Mouse (Mus musculus): ENCODE measurements at regions not wholly inside any gene's neighbourhood (a gene's known extent, or its start where the extent isn't known, plus 50 kb on each side); places are given as distances from the start of the nearest gene placed in this dataset.
A peak's percentile ranks its signal among the peaks of the same experiment; 100 is the strongest.

DNA sequence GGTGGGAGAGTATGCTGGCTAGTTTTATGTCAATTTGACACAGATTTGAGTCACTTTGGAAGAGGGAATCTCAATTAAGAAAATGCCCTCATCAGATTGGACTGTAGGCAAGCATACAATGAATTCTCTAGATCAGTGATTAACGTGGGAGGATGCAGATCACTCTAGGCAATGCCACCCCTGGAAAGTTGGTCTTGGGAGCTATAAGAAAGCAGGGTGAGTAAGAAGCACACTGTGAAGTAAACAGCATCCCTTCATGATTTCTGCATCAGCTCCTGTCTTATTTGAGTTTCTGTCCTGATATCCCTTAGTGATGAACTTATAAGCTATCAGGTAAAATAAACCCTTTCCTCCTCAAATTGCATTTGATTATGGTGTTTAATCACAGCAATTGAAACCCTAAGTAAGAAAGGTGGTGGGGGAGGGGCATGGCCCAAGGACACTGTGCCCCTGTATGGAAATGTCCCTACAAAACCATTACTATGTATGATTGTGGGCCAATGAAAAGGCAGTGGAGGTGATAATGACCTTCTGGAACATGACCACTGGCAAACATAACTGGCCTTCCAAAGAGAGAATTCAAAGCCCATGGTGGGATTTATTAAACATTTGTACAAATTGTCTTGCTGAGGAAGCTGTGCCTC lies 640.3 kb upstream of the Vstm2b start:
- no peak for DNase-seq (ENCODE audit: low read depth, low spot score)

DNA sequence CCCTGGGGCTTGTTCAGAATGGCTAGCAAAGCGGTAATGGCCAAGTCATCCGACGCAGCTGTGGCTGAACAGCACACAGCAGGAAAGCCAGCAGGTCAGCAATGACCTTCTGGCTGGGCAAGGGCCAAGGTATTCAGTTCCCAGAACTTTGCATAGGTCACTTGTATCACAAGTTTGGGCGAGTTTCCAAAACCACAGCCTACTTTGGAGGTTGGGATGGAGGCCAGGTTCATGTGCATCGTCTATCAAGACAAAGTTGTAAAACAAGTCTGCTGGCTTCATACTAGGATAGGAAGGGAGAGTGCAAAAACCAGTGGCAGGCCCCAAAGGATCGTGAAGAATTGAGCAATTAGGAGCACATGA lies 639.8 kb upstream of the Vstm2b start:
- DNase-seq (ENCODE audit: low read depth, low spot score) = peak; percentile 95

DNA sequence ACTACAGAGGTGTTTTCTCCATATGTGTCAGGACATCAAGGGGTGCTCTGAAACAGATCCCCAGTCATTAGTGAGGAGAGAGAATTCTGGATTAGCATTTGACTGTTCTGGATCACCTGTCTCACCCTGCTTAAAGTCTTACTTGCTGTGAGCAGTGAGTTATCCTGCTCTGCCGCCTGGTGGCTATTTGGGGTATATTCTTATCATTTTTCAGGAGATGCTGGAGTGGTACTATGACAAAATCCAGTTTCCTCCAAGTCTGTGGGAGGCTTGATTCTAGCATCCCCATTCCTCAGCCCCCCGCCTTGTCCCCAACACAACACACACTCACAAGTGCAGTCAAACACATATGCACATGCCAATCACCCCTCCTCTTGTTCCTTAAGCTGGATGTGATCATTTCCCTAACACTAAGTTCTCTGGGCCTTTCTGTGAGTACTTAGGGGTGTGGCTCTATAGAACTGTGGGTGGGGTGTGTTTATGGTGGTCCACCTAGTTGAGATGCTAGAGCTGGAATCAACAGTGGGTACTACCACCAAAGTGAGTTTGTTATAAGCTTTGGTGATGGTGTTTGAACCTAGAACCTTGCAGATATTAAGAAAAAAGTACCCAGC lies 624.6 kb upstream of the Vstm2b start:
- DNase-seq (ENCODE audit: low read depth, low spot score) = peak; percentile 40

DNA sequence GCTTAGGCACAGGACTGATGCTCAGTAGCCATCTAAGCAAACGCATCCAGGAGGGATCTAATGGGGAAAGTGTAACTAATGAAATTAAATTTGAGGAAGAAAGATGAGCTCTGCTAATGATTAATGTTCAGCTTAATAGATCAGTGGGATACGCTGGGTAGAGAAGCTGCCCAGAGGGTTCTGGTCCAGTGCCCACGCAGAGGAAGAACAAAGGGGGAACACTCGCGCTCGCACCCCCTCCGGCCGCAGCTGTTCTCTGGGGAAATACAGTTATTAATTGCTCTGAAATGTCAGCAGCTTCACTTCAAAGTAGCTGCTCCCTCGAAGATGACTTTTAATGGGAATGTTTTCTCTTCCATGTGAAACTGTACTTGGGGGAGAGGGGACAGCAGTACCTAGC lies 623.0 kb upstream of the Vstm2b start:
- no peak for DNase-seq (ENCODE audit: low read depth, low spot score)

DNA sequence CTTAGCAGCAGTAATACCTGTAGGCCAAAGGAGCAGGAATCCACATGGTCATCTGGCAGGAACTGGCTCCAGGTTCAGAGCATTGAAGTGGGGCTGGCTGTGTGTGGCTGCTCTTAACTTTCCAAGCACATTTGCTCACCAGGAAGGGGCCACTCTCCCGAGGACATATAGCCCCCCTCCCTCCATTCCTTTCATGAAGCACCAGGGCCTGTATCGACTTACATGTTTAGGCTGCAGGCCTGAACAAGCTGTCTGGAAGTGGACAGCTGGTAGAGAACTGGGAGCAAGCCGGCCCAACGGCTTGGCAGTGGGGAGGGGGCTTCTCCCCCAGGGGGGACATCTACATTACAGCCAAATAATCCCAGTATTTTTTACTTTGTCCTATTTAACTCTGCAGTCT lies 622.5 kb upstream of the Vstm2b start:
- no peak for DNase-seq (ENCODE audit: low read depth, low spot score)

DNA sequence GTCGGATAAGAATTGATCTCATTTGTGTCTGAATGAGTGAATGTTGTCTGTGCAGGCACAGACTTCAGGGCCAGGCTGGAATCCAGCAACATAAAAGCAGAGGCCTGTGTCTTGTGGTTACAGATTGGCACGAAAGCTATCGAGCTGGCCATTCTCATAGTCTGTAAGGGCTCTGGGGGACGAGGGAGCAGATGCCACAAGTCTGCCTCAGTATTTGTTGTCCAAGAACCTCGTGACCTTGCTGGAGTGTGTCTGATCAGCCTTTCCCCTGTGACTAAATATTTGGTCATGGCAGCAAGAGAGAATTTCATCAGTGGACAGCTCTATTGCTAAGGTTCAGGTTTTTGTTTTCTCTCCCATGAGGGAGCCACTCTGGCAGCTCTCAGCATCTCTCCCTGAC lies 622.0 kb upstream of the Vstm2b start:
- peak; percentile 27 for DNase-seq (ENCODE audit: low read depth, low spot score)

DNA sequence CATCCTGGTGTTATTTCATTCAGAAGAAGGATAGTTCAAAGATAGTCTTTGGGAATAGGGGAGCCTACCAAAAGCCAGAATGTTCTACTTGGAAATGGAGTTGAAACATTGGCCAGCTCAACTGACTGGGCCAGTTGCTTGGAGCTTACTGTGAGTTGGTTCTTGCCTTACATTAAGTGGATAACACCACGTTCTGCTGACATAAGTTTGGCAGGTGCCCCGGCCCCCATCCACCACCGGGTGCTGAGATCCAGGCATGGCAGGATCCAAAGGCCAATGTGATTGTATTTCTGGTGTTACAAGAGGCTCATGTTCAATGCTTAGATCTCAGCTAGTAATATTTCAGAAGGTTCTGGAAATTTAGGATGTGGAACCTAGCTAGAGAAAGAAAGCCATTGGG lies 608.0 kb upstream of the Vstm2b start:
- no peak for DNase-seq (ENCODE audit: low read depth, low spot score)

DNA sequence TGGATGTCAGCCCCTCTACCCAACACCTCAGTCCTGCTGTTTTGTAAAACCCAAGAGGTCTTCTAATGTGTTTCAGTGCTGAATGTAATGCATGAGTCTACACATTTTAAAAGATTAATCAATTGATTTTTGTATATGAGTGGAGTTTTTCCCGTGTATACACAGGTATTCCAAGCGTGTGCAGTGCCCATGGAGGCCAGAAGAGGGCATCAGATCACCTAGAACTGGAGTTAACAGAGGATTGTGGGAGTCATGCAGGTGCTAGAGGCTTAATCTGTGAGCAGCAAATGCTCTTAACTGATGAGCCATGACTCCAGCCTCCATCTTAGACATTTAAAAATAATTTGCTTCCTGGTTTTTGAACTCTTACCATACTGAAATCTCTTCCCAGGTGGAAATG lies 587.6 kb upstream of the Vstm2b start:
- DNase-seq (ENCODE audit: low read depth, low spot score) = no peak

DNA sequence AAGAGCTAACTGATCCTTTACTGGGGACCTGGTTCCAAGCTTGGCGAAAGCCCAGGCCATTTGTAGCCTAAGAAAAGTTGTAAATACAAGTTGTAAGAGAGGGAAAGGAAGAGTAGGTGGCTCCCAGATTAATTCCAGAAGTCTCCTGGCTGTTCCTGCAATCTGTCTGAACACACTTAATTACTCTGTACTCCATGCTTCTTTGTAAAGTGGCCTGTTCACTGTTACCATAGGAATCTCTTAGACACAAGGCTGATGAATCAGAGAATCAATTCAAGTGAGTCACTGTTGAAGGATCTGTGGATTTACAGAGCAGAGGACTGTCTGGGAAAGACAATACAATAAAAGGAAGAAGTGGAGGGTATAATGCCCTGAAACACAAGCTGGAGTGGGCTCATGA lies 577.0 kb upstream of the Vstm2b start:
- no peak for DNase-seq (ENCODE audit: low read depth, low spot score)

DNA sequence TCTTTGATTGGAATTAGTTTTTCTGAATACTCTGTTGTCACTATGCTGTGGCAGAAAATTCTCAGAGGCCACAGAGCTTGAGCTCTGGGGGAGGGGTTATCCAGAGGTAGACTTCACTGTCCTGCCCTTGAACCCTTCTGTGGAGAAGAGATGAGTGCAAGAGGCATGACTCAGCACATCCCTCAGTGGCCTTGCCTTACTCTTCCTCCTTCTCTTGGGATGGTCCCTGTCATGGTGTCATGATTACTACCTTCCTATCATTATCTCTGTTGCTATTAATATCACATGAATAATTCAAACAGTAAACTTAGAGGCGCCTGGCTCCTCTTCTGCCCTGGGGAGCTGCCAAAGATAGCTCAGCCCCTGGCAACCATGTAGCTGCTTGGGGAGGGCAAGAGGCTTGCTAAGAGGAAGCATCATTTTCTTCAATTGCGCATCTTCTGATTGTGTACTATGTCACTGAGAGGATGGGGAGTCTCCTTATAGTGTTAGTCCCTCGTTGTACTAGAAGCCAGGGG lies 572.9 kb upstream of the Vstm2b start:
- peak; percentile 68 for DNase-seq (ENCODE audit: low read depth, low spot score)

DNA sequence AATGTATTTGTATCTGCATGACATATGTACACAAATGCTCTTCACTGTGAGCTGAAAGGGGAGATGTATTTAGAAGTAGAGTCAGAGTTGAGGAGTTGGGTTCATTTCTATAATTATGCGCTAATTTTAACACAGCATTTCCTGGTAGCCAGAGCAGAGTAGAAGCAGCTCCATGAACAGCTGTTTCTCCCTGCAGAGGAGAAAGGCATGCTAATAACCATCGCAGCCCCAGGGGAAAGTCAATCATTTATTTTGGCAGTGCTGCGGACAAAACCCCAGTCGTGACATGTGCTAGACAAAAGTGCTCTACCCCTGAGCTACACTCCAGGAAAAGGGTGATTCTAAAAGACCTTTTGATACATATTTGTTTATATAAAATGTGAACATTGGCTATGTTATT lies 565.7 kb upstream of the Vstm2b start:
- DNase-seq (ENCODE audit: low read depth, low spot score) = no peak

DNA sequence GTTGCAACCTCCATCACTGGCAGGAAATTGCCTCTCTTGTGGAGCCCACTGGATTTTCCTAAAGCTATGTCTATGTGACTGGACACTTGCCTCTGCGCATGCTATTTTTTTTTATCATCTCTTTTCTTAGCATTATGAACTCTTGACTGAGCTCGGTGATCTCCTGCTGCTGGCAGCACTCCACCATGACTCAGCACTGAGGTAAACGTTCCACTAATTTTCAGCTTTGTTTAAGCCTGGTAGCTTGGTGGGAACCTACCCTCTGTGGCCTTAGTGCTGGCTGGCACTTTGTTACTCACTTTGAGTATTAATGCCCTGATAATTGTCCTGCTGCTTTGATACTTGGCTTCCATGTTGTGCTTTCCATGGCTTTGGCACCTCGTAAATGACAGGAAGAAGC lies 545.8 kb upstream of the Vstm2b start:
- DNase-seq (ENCODE audit: low read depth, low spot score) = no peak

DNA sequence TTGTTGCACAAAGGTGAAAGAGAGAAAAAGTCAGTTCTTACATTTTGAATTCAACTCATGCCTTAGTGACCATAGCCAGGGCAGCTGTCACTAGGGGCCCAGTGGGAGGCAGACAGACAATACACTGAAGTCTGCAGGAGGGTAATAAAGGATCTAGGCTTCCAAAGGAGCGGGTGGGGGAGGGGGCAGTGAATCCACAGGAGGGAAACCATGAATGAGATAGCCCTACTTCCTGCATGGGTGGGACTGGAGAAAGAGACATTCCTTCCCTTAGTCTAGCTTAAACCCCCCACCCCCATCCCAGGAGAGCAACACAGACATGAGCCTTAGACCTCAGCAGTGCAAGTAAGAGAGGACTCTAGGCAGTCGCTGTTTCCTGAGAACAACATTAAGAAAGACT lies 535.4 kb upstream of the Vstm2b start:
- DNase-seq (ENCODE audit: low read depth, low spot score) = no peak

DNA sequence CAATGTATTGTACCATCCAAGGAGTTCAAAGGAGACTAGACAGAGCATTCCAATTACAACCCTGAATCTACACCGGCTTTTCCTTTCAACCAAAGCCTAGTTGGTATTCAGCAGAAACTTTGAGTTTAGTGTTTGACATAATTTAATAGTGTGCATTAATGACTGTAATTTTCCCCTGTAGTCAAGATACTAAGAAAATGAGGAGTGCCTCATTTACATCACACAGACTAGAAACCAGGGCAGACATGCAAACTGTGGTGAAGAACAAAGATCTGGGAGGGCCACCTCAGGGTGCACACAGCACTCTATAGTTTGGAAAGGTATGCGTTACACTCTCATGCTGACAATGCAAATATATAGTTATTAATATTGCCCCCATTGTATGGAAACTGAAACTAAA lies 525.4 kb upstream of the Vstm2b start:
- no peak for DNase-seq (ENCODE audit: low read depth, low spot score)

DNA sequence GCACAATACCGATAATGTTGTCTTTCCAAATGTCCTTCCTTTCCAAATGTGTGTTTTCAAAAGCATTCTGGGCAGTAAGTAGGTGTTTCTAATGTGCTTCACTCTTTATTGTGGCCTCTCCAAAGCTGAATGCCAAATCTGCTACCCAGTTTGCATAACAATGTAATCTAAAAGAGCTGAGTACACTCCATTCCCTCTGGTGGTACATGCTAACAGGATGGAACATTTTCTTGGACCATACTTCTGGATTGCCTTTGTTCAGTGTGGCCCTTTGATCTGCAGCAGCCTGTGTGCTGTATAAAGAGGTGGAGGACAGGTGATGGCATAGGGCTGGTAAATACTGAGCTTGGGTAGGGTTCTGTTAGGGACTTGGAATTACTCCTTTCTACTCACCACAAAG lies 520.3 kb upstream of the Vstm2b start:
- DNase-seq (ENCODE audit: low read depth, low spot score) = no peak

DNA sequence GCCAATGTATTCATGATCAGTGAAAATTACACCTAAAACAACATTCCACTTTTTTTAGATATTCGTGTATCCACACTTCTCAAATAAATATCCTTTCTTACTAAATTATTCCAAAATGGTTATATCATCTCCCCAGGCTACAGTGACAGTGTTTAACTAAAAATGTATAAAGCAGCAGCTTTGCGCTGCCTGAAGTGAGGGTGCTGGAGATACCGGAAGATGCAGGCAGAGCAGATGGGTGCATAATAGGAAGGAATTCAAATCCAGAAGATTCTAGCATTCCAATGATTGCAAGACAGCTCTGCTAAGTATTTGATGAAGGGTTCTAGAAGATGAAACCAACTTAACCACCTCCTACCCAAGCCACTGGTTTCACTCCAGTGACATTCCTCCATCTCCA lies 516.9 kb upstream of the Vstm2b start:
- no peak for DNase-seq (ENCODE audit: low read depth, low spot score)

DNA sequence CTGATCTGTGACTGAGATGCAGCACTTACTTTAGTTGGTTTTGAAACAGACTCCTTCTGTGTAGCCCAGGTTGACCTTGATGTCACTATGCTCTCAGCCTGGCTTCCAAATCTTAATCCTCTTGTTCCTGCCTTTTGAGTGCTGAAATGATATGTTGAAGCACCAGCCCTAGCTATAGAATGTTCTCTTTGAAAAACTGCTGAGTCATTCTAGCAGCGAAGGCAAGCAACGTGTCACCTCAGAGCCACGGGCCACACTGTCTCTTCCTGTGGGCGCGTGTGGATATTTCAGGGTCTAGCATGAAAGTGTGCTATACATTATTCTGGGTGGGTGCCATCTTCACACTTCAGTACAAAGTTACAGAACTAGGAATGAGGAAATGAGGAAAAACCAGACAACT lies 510.0 kb upstream of the Vstm2b start:
- no peak for DNase-seq (ENCODE audit: low read depth, low spot score)

DNA sequence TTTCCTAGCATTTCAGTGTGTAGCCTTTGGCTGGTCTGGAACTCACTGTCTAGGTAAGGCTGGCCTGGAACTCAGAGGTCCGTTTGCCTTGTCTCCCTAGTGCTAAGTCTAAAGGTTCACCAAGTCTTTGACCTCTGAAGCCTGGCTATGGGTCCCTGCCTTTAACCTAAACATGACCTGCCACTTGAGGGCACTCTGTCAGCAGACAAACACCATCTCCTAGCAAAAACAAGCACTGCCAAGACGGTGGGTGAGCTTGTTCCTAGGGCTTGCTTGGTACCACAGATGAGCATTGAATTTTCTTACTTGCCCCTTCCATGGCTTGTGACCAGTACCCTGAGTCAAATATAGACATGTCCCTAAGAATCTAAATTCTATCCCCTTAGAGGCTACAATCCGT lies 508.3 kb upstream of the Vstm2b start:
- no peak for DNase-seq (ENCODE audit: low read depth, low spot score)

DNA sequence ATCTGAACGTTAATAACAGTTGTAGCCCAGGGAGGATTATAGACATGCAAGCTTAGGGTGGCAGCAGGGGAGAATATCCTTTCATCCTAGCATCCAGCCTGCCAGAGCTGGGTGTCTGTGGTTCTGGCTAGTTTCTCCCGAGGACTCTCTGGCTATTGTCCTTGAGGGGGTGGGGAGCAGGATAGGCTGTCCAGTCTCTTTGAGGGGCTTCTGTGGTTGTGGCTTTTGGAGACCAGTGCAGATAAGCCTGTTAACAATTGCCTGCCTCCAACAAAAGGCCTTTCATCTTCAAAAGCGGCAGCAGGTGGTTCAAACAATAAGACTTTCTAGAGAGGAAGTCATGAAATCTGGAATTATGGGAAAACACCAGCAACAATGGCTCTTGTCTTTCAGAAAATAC lies 507.2 kb upstream of the Vstm2b start:
- no peak for DNase-seq (ENCODE audit: low read depth, low spot score)

DNA sequence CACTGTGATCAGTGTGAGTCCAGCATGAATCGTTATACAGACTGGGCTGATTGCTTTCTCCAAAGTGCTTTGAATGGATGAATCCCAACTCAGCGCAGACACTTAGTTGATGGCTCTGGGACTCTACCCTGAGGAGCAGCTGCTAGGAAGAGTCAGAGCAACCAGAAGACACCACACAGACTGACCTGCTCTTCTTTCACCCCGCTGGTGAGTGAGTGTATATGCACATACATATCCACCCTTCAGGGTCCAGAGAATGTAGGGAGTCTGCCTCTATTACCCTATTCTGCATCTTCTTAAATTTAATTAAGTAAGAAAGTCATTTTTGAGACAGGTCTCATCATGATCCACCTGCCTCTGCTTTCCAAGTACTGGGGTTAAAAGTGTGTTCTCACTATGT lies 506.5 kb upstream of the Vstm2b start:
- no peak for DNase-seq (ENCODE audit: low read depth, low spot score)

DNA sequence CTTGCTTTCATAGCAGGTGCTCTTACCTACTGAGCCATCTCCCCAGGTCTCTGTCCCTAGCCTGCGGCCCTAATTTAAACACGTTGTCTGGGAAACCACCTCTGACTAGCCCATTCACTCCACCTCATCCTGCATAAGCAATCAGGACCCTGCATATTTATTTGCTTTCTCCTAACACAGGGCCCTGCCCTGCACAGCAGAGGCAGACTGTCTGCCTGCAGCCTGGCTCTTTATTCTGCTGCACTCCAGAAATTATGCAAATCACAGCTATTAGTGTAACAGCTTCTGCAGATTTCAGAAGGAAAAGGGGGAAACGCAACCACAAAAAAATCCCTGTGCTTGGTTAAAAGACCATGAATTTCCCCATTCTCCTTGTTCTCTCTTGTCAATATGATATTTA lies 505.9 kb upstream of the Vstm2b start:
- no peak for DNase-seq (ENCODE audit: low read depth, low spot score)

DNA sequence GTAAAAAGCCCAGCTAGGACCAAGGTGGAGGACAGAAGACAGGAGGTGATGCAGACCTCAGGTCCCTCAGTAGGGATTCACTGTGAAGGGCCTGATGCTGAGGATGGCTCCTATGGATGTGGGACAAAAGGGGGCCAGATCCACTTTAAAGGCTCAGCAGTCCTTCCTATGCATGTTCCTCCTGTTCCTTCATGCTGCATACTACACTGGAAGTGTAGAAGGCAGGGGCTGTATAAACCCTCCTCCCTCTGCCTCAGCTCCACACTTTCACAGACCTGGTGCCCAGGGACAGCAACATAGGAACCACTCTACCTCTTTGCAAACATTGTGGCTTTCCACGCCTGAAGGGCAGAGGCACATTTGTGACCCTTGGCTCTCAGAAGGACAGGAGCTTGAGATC lies 505.4 kb upstream of the Vstm2b start:
- no peak for DNase-seq (ENCODE audit: low read depth, low spot score)

DNA sequence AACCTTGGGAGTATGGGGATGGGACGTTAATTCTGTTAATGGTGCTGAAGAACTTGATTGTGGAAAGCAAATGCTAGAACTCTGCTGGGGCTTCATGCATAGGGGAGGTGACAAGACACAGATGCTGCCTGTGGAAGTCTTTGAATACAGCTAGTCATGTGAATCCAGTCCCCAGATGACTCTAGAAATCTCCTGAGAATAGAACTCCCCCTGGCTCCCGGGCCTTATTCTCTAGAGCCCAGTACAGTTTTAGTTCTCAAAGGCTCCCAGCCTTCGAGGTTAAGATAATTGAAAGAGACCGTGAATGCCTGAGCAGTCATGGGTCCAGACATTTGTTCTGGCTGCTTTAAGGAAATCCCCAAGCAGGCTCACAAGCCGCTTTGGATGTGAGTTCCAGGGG lies 499.9 kb upstream of the Vstm2b start:
- DNase-seq (ENCODE audit: low read depth, low spot score) = no peak

DNA sequence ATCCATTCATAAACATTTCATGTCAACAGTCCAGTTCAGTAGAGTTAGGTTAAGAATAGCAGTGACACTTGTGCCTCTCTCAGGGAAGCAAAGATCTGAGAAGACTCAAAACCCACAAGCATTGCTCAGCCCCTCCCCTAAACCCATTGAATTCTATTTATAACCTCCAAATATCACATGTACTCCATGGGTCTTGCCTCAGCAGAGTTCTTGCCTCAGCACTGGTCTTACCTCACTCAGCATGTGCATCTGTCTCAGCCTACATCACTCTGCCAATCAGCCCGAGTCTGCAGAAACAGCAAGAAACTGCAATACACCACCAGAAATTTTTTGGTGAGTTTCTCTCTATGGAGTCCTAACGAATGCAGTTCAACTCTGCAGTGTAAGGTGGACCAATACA lies 478.8 kb upstream of the Vstm2b start:
- no peak for DNase-seq (ENCODE audit: low read depth, low spot score)

Measured in skeletal muscle tissue, adult 2 months (tissue).